13 mouse cellular contexts compared by ENCODE assay signal in the genomic region with DNA sequence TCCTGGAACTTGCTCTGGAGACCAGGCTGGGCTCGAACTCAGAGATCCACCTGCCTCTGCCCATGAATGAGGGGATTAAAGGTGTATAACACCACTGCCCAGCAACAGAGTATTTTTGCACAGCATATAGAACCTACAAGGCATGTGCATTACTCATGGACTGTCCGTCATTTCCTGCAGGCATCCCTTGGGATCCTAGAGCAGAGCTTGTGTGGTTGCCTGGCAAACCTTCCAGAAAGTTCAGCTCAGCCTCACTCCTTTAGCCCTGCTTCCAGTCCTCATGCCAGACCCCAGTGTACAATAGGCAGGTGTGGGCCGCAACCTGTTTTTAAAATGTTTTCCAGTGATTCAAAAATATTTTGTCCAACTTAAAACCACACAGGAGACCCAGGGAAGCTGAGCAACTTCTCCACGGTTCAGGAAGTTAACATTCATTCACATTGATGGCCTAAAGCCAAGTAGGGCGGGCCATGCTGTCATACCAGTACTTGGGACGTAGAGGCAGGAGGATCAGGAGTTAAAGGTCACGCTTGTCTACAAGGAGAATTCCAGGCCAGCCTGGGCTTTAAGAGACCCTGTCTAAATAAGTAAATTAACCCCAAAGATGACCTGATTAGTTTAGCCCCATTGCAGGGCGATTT. TPM values are rescaled to one million over a fixed set of nuclear protein-coding genes. Genes with fewer than 3 reads are reported as not detected.
DNase-seq lines count a peak whose midpoint lies in the region; ATAC-seq and TF ChIP-seq lines count a peak whose summit lies in the region.
"Had no signal": no experiment of that assay in that cellular context is flagged by ENCODE, and none has a peak within 500 bp of the region (broad histone marks: within the 10 kb centered on the region; RNA-seq: fewer than 3 reads in every experiment).

No protein-coding gene starts in this region.

- TF ChIP-seq CTCF in lung, embryonic 14.5 days (IDR thresholded peaks at IDR 0.05; ENCODE audit: low read depth), result no peak

- no peak overlapping the region for H3K4me3 ChIP-seq in embryonic facial prominence, embryonic 14.5 days (ENCODE audit: low read depth, low read length)
- H3K4me3 ChIP-seq in lung, embryonic 14.5 days (ENCODE audit: low read depth, low read length), result no peak overlapping the region
- H3K4me3 ChIP-seq in forebrain, embryonic 10.5 days, result no peak overlapping the region
- H3K4me3 ChIP-seq: erythroblast, embryonic 14.5 days had no signal

- H3K4me1 ChIP-seq in embryonic facial prominence, embryonic 14.5 days (ENCODE audit: control insufficient read depth, insufficient read depth, low read length), result no peaks in the 10 kb centered on the region
- no peaks in the 10 kb centered on the region for H3K4me1 ChIP-seq in lung, embryonic 14.5 days (ENCODE audit: insufficient read depth)
- H3K4me1 ChIP-seq in forebrain, embryonic 10.5 days, result peaks cover 7% of the 10 kb centered on the region

- H3K27me3 ChIP-seq in embryonic facial prominence, embryonic 14.5 days (replicated peaks; ENCODE audit: control insufficient read depth, insufficient read depth, low read length), result no peaks in the 10 kb centered on the region
- no peaks in the 10 kb centered on the region for H3K27me3 ChIP-seq in lung, embryonic 14.5 days (ENCODE audit: insufficient read depth, low read length)
- 0 out of 2 replicates have a peak, but pooled peaks cover 6% of the 10 kb centered on the region for H3K27me3 ChIP-seq in forebrain, embryonic 10.5 days (ENCODE audit: poor library complexity, severe bottlenecking)

- H3K4me2 ChIP-seq in embryonic facial prominence, embryonic 14.5 days (ENCODE audit: low read depth, low read length), result no peak overlapping the region
- H3K4me2 ChIP-seq in lung, embryonic 14.5 days, result no peak overlapping the region

- H3K27ac ChIP-seq in embryonic facial prominence, embryonic 14.5 days (replicated peaks; ENCODE audit: low read depth, low read length), result no peak overlapping the region
- H3K27ac ChIP-seq in lung, embryonic 14.5 days (ENCODE audit: low read depth), result no peak overlapping the region
- no peak overlapping the region for H3K27ac ChIP-seq in forebrain, embryonic 10.5 days

- no peak for ATAC-seq in embryonic facial prominence, embryonic 14.5 days (ENCODE audit: low read depth)
- ATAC-seq in lung, embryonic 14.5 days (ENCODE audit: insufficient read depth), result peak; percentile 47; the same call in 1 of the 2 replicates
- ATAC-seq in monocyte, adult 5-6 weeks (replicated peaks; ENCODE audit: insufficient number of reproducible peaks, low FRiP score, low TSS enrichment, poor library complexity, severe bottlenecking), result no peak
- ATAC-seq: midbrain, embryonic 16.5 days had no signal

- DNase-seq in adrenal gland, postnatal 10 days, result peak; percentile 64
- DNase-seq in adrenal gland, postnatal 4 days (ENCODE audit: low spot score in 2 of 2), result no peak
- peak; percentile 92 for DNase-seq in 3T3-L1 (ENCODE audit: low read depth, low spot score)
- peak; percentile 67 for DNase-seq in embryonic facial prominence, embryonic 14.5 days (ENCODE audit: low spot score)
- peak; percentile 66 for DNase-seq in lung, embryonic 14.5 days
- no peak for DNase-seq in forebrain, embryonic 10.5 days (ENCODE audit: extremely low spot score, low spot score)
- no peak for DNase-seq in urinary bladder, adult 18-20 months (ENCODE audit: low spot score in 2 of 2)
- DNase-seq: cerebellum, adult 11 months; gastrocnemius, postnatal 14 days; liver had no signal

- H3K36me3 ChIP-seq in embryonic facial prominence, embryonic 14.5 days (ENCODE audit: control insufficient read depth, insufficient read depth, low read length), result no peaks in the 10 kb centered on the region
- no peaks in the 10 kb centered on the region for H3K36me3 ChIP-seq in lung, embryonic 14.5 days (ENCODE audit: insufficient read depth)
- no peaks in the 10 kb centered on the region for H3K36me3 ChIP-seq in forebrain, embryonic 10.5 days (replicated peaks)

- no peaks in the 10 kb centered on the region for H3K9me3 ChIP-seq in embryonic facial prominence, embryonic 14.5 days (ENCODE audit: control insufficient read depth, low read length)
- 0 out of 2 replicates have a peak, but pooled peaks cover 3% of the 10 kb centered on the region for H3K9me3 ChIP-seq in lung, embryonic 14.5 days (ENCODE audit: low read depth, low read length)
- no peaks in the 10 kb centered on the region for H3K9me3 ChIP-seq in forebrain, embryonic 10.5 days

- H3K9ac ChIP-seq in embryonic facial prominence, embryonic 14.5 days (ENCODE audit: low read depth, low read length), result no peak overlapping the region
- H3K9ac ChIP-seq in lung, embryonic 14.5 days, result no peak overlapping the region

- WGBS in embryonic facial prominence, embryonic 14.5 days, result 38% methylated on average over 8 of the region's 8 CpGs
- 46% methylated on average over 8 of the region's 8 CpGs for WGBS in lung, embryonic 14.5 days
- WGBS in forebrain, embryonic 10.5 days, result 67% methylated on average over 8 of the region's 8 CpGs

RNA-seq across cellular contexts. Expression of a gene that starts 15.3 kb away (rescaled TPM):
- total RNA-seq in adrenal gland, postnatal 10 days (2021), result 10 to 100 TPM; 68.5 to 96.0 TPM
- total RNA-seq in adrenal gland, postnatal 4 days (2021), result 100 to 1,000 TPM in 1 of 2 experiments, 10 to 100 TPM in 1; 91.1 to 101 TPM
- polyA plus RNA-seq in embryonic facial prominence, embryonic 14.5 days (2014; fragmentation: Nextera tagmentation; extraction: Ambion mirVana), result 69.2 and 73.3 TPM in 2 replicates
- polyA plus RNA-seq in lung, embryonic 14.5 days (2014; fragmentation: Nextera tagmentation; extraction: Ambion mirVana), result 66.1 and 67.9 TPM in 2 replicates
- polyA plus RNA-seq in forebrain, embryonic 10.5 days (2016; fragmentation: Nextera tagmentation; extraction: Ambion mirVana), result 40.8 and 44.3 TPM in 2 replicates
- 61.8 to 169 TPM (median 72.5 TPM) in 3 replicates for total RNA-seq in monocyte, adult 5-6 weeks (2017)

Comparison
In these comparisons a context has a peak if more than half of its experiments do, and no peak if none do; other contexts are left out.
1. DNase-seq: peak in adrenal gland, postnatal 10 days (single experiment), 3T3-L1 (single experiment), embryonic facial prominence, embryonic 14.5 days (single experiment) and lung, embryonic 14.5 days (single experiment); none in adrenal gland, postnatal 4 days (0 of 2), forebrain, embryonic 10.5 days (single experiment) and urinary bladder, adult 18-20 months (0 of 2).